Mouse (Mus musculus) kidney, postnatal 25 days (tissue): ENCODE measurements around the gene Hdac9.

Source experiments
- DNase-seq, 2 experiments: peaks; one replicate each; pipeline ENCODE4 v3.0.0; 2021; ENCODE audit warnings: mixed read lengths in 2 of 2

The Hdac9 gene

DNA sequence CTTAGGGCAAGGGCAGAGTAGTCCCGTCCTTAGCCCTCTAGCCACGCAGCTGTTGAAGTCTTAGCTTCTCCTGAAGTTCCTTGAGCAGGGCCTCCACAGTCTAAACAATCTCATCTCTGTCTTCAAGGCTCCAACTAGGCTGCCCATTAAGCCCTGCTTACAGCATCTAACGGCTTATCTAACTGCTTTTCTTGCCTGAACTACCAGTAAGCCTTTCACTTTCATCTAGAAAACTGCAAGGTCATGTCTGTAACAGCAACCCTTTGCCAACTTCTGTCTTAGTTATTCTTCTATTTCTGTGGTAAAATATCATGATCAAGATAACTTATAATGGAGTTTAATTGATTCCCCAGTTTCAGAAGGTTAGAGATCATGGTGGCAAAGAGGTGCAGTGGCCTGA is 704.7 kb downstream of the Hdac9 start:
- no peak for DNase-seq

DNA sequence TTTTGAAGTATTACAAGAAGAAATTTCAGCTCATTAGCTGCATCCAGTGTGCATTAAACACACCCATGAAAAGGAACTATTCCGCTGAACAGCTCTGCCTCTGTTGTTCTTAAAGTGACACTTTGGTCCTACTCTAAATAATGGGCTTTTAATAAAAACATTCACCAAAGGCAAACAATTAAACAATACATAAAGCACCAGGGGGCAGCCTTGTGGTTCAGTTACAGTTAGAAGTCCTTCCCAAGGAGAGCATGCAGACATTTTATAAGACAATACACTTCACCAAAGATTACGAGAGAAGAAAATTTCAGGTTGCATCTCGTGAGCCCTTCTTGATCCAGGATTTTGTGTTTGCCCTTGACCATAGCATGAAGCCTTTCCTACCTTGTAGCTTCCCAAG is 715.4 kb downstream of the Hdac9 start:
- DNase-seq = no peak

DNA sequence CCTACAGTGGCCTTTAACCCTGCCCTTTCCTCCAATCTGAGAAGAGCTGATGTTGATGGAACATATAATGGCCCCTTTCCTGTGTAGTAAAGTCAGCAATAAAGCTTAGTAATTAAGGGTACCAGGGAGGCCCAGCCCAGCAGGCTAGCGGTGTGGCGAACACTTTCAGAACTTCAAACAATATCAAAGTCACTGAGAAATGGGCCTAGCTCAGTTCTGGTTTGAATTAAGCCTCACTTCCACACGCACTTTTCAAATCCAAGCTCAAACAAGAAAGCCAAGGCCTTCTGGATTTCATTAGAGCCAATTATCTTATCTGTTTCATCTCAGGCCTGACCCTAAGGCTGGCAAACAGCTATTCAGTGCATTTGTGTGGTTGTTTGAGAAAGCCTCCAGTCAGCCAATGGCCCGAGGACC is 716.9 kb downstream of the Hdac9 start:
- no peak for DNase-seq

DNA sequence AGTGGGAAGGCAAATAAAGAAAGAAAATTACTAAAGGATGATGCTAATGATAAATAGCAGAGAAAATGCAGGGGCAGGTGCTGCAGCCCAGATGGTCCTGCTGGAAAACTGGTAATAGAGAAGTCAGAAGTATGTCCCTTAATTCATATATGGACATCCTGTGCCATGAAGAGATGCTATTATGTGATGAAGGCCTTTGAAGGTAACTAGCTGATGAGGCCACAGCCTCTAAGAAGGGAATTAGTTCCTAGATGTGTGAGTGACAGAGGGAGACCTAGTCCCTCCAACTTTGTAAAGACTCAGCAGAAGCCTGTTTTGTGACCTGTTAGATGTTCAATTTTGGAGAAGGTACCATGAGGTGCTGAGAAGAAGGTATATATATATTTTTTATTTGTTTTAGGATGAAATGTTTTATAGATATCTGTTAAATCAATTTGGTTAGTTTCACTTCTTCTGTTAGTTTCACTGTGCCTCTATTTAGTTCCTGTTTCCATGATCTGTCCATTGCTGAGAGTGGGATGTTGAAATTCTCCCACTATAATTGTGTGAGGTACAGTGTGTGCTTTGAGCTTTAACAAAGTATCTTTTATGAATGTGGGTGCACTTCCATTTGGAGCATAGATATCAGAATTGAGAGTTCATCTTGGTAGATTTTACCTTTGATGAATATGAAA is 721.6 kb downstream of the Hdac9 start:
- no peak for DNase-seq

DNA sequence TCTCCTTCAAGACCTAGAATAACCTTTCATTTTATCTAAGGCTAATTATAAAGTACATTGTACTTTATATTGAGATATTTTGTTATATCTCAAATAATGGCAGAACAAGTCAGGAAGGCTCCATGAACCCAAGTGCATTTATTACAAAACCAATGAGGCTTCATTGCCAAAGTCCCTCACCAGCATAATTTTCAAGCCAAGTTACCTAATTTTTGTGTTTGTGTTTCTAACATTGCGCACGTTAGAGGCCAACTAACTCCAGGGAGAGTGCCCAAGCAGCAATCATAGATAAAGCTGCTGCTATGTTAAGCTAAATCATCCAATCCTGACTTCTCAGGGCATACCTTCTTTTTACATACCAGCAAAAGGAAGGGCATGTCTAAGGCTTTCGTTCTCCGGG is 722.8 kb downstream of the Hdac9 start:
- DNase-seq = no peak

DNA sequence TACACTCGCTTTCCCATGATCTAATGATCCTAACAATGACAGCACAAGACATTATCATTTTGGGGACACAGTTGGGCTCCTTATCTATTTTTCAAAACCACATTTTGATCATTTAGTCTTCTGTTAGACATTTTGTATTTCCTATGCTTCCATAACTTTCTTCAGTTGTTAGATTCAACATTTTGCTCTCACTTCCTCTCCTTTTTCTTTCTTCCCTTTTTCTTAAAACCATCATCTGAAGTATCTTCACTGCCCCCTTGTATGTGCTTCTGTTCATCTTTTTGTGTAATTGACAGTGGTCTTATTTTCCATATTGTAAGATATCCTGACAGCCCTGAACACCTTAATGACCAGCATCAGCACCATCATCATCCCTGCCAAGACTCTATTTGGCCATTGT is 725.6 kb downstream of the Hdac9 start:
- no peak for DNase-seq

DNA sequence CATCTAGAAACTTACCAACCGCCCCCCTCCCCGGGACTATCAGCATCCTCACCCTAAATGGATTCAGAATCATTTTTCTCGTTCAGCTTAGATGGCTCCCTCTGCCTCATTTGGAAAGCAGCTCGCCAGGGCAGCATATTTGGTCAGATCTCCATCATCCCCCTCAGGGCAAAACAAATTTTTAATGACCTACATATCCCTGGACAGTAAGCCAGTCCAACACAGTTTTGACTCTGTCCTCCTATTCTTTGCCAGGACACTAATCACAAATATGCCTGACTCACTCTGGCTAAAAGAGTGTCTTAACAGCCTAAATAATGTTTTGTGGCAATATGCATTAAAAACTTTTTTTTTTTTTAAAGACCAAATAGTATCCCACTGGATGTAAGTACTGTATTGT is 738.0 kb downstream of the Hdac9 start:
- no peak for DNase-seq

DNA sequence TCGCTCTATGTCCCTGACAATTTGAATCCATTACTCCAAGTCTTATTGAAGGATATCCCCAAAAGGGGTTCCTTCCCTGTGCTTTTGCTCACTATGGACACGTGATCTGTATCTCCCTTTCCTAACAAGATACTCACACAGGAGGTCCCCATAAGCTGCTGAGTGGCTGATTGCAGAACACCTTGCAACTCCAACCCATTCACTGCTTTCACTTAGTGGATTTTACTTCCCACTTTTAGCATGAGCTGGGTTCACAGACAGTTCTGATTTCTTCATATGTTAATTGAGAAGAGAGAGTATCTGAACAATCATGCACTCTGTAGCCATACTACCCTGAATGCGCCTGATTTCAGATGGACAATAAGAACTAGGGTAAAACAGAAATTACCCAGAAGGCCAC is 740.1 kb downstream of the Hdac9 start:
- no peak for DNase-seq

DNA sequence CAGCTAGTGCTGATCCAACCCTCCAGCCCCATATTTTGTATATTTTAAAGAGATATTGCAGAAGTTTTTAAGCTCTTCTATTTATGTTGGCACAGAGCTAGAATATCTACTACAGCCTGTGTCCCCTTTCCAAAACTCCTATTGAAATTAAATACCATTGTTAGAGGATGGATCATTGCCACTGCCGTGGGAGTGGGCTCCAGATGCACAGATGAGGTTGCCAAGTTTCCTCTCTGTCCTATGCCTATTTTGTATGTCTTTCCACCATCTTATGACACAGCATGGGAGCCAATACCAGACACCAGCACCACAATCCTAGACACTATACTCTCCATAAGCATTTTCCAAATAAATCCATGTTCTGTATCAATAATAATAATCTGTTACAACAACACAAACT is 743.9 kb downstream of the Hdac9 start:
- DNase-seq = no peak

DNA sequence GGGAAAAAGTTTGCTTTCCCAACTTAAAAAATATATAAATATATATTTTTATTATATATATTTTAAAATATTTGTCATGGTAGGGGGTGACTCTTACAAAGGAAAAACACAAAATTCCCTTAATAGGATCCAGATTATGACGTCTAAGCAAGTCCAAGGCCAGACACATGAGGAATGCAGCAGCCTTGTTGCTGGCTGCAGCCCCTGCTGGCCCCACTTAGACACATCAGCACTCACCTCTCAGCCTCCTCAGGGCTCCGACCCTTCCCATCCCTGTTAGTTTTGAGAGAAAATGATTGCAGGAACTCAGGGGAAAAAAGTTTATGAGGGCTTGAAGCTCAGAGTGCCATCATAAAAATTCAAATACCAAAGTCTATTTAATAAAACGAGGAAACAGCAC is 746.3 kb downstream of the Hdac9 start:
- no peak for DNase-seq

DNA sequence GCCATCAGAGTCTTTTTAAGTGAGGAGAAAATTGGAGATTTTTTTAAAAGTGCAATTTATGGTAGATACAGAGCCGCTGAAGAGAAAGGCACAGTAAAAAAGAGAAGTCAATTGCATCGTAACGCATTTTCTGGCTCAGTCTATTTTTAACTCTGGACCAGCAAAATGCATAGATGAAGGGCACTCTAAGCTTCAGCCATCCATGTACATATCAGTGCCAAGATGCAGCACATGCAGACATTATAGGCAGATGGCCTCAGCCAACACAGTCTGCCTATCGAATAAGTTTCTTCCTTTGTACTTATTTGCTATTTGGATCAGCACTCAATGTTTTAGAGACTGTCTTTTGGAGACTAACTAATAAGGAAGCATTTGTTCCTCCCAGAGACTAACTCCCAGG is 751.2 kb downstream of the Hdac9 start:
- no peak for DNase-seq

DNA sequence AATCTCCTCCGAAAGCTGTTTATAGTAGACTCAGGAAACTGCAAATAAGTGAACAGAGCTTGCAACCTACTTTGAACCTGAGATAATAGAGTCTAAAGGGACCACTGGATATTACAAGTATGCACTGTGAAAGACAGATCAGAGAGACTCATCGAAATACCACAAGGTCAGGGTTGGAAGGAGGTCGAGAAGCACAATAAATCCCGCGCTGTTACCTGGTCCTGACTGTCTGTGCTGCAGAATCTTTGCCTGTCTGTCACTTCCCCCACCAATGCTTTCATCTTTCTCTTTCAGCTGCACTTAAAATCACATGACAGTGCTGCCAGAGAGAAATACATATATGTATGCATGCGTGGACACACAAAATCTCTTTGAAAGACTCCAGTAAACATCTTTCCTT is 760.6 kb downstream of the Hdac9 start:
- DNase-seq = no peak

DNA sequence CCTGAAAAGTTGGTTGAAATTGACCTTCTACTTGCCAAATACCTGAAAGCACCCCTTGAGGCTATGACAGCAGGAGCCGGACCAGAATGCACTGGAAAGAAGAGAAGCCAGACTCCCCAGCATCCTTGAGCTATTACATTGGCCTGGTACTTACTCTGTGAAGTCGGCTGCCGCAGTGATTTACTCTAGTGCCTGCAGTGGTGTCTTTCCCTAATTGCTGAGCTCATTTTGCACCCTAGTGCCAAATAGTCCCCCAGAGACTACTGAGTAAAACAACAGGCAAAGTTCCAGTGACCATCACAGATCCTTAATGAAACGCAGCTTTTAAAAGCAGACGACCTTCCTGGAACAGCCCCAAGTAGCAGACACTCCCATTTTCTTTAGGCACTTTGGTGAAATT is 761.2 kb downstream of the Hdac9 start:
- DNase-seq = no peak

DNA sequence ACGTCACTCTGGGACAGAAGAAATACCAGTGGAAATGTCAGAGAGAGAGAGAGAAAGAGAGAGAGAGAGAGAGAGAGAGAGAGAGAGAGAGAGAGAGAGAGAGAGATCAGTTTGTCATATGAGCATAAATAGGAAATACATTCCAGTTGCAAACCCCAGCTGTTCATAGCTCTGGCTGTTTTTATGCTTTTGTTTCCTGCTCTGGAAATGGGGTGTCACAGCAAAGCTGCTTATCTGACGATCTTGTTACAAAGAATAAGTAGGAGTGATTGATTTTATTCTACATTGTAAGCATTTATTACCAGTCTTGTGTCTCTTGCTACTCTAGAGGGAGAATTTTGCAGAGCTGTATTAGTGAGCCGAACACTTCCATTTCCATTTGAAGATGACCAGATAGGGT is 762.1 kb downstream of the Hdac9 start:
- no peak for DNase-seq

DNA sequence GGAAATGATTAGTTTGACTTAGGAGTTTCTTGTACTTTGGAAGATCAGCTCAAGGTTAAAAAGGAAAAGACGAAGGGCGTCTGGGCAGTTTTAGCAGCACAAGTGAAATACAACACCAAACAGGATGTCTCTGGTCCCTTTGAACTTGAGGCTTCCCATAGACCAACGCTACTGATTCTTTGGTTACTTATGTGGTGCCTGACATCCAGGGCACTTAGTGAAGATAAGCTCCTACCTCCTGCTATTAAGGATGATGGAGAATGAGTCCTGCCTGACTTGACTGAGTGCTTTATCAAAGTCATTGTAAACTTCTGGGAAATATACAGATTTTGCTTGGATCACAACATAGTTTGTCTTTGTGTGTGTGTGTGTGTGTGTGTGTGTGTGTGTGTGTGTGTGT is 765.6 kb downstream of the Hdac9 start:
- no peak for DNase-seq

DNA sequence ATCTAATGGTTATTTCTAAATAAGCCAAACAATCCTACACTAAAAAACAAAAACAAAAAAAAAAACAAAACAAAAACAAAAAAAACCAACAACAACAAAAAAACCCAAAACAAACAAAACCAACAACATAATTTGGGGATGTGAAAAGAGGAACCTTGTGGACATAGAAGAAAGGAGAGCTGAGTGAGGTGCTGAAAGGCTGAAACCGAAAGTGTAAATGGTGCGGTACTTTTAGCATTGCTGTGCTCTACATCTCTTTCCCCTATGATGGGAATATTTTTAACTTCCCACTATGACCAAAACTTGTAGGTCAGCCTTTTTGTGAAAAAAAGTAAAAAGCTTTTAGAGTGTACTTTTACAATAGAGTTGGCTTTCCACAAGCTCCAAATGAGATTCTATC is 774.2 kb downstream of the Hdac9 start:
- no peak for DNase-seq

DNA sequence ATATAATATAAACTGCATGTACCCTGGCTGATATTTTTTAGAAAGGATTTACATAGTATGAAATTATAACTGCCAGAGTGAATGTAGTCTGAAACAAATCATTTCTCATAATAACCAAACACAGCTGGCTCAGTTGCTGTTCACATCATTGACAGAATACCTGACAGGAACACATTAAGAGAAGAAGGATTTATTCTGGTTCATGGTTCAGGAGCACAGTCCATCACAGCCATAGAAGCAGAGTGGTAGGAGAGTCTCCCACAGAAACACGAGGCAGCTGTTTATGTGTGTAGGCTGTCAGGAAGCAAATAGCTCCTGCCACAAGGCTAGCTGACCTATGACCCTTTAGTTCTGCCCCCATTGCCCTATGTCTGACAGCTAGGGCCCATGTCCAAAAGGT is 803.6 kb downstream of the Hdac9 start:
- DNase-seq = no peak

DNA sequence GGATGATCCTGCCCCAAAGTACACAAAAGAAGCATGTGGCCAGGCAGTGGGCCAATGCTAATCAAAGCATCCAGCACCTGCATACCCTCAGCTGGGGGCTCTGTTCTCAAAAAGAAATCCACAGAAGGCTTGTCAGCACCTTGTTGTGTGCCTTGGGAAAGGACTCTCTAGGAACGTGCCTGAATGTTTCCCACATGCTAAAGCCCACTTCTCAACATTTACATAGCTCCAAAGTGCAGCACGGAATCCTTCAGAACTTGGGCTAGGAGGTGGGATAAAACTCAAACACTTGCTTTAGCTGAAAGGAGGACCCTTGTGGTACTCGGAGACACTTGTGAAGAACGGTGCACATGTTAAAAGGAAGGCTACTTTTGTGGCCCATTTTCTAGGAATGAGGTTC is 823.9 kb downstream of the Hdac9 start:
- DNase-seq = no peak

DNA sequence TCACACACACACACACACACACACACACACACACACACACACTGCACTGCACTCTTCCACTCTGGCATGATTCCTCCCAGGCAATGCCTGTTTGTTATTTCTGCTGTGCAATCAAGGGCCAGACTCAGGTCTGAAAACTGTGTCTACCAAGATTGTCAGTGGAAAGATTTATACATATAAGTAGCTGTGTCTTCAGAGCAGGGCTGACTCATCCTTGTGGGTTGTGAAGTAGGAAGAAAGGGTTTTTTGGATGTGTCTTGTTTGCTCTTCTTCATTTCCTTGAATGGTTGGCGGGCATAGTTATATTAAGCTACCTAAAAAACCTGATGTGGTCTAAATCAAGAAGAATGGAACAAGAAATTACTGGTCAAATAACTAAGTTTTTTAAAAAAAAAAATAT is 825.0 kb downstream of the Hdac9 start:
- DNase-seq = no peak

DNA sequence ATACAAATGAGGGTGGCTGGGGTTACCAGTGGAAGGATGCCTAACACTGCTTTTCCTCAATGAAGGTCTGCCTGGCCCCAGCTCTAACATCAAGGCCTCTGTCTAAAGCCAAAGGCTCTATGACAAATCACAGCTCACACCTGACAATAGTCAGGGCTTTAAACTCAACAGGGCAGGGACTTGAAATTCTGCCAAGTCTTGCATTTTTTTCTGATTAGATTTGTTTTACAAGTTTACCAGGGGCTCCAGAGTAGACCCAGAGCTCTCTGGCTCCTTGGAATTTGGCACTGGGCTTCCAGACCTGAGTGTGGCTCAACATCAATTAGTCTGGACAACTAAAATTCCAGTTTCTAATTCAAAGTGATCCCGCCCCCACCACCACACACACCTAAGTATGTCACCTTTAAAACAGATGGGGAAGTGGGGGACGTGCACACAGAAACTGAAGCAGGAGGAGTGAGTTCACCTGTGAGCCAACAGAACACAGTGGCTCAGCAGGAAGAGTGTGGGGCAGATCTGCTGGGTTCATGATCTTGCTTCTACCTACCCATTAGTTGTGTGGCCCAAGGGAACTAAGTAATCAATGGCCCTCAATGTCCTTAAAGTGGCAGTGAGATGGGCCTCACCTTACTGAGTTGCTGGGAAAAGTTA is 829.5 kb downstream of the Hdac9 start:
- no peak for DNase-seq

DNA sequence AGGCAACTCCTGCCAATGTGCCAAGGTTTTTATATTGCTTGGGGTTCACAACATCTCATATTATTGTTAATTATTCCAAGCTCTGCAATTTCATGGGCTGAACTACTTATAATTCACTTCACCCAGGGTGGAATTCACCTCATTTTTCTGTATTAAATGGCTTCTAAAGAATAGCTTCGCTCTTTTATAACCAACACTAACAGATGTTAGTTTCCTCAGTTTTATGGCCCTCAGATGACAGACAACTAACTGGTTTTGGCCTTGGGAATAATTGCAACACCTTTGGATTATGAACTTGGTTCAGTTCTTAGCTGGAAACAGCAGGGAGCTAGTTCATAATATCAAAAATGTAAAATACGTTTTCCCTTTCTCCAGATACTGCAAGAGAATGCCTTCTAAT is 839.9 kb downstream of the Hdac9 start:
- DNase-seq = no peak

DNA sequence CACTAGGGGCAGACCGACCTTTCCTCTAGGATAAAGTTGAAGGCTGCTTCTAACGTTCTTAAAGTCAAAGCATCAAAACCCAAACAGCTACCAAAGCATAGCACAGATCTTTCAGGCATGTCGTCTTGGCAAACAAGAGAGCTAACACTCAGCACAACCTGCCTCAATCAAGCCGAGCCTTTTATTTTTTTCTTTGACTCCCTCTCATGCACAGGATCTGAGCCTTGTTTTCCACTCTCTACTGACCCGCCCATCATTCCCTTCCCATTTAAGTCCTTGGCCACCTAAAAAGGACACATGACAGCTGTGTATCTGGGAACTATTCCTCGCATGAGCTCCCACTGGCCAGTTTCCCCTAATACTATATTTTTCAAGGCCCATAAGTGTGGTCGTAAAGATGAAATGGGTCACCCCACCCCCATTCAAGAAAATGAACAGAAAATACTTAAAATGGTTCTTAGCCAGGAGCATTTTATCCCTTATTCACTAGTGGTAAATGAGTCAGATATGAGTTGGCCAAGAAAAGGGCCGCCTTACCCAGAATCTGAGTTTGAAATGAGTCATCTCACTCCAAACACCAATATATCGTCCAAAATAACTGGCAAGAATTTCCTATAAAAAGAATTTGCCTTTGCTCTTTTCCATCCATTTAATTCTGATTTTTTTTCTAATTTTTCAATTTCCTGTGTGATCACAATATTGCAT is 840.9 kb downstream of the Hdac9 start:
- no peak for DNase-seq

DNA sequence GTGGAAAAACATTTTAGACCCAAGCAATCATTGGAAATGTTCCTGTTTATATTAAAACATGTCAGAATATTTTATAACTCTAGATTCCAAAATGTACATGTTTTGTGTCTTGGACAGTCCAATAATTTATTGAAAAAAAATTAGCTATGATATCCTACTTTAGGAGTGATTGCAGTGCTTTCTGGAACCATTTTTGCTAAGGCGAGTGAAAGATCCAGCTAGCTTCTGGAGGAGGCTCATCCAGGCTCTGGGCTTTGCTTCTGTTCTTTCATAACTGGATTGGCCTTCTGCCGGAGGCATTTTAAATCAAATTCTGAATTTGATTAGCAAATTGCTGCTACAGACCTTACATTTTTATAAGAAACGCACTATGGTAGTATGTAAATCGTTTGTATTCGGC is 864.4 kb downstream of the Hdac9 start:
- DNase-seq = no peak

DNA sequence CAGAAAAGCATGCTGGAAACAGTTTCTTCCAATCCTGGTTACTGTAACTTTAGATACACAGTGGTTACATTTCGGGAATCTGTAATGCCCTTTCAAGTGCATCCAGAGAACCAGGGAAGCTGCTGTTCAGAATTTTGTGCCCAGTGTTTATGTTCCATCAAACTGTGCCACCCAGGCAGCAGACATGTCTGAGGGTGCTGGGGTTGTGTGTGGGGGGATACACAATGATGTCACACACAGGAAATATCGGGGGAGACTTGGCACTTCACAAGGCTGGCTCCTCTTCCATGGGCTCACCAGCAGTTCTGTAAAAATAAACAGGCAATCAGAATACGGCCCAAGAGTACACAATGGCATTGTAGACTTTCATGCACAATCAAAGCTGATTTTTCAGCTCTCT is 864.9 kb downstream of the Hdac9 start:
- no peak for DNase-seq

DNA sequence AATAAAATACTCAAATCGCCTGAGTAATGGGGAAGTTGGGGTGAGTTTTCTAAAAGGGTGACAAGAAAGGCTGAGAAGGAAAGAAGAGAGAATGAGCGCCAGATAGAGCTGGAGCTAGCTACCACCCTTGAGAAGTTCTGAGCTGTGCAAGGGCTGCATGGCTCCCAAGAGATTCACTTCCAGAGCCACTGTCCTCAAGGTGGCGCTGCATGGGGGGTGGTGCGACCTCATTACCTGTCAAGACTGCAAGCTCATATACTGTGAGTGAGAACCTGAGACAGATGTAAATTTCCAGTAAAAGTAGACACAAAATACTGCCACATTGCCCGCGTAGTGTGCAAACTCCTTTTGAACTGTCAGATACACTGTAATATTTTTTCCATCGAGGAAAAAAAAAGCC is 865.8 kb downstream of the Hdac9 start:
- no peak for DNase-seq
